Mouse (Mus musculus) hindbrain, embryonic 13.5 days (tissue): ENCODE results near the gene Mpo. TPM values are rescaled to one million over a fixed set of nuclear protein-coding genes. Genes with fewer than 3 reads are reported as not detected.

Source experiments
- ATAC-seq: fragments of 200-750 bp; cut with Nextera tagmentation; 2 replicates; pipeline ENCODE4 v1.8.0; 2017; ENCODE audit warnings: moderate TSS enrichment; ENCODE audit not compliant: low FRiP score
- H3K27ac ChIP-seq: fragments of 300-500 bp; sonication (generic); 2 replicates; pipeline ENCODE4 v1.5.1; 2015; ENCODE audit warnings: inconsistent platforms, mild to moderate bottlenecking, moderate library complexity
- H3K27me3 ChIP-seq: fragments of 300-500 bp; sonication (generic); 2 replicates; pipeline ENCODE4 v1.6.1; 2015; ENCODE audit warnings: mild to moderate bottlenecking, inconsistent platforms
- H3K36me3 ChIP-seq: fragments of 300-500 bp; sonication (generic); 2 replicates; pipeline ENCODE4 v1.6.1; 2015; ENCODE audit warnings: mild to moderate bottlenecking, inconsistent platforms
- H3K4me1 ChIP-seq: fragments of 300-500 bp; sonication (generic); replicated peaks from 2 replicates; pipeline ENCODE4 v1.6.1; 2015; ENCODE audit warnings: inconsistent platforms
- H3K4me2 ChIP-seq: fragments of 300-500 bp; sonication (generic); 2 replicates; pipeline ENCODE4 v1.6.1; 2015; ENCODE audit warnings: inconsistent platforms, mild to moderate bottlenecking, moderate library complexity
- H3K4me3 ChIP-seq: fragments of 300-500 bp; sonication (generic); 2 replicates; pipeline ENCODE4 v1.5.1; 2015; ENCODE audit warnings: mild to moderate bottlenecking, inconsistent platforms
- H3K9ac ChIP-seq: fragments of 300-500 bp; sonication (generic); 2 replicates; pipeline ENCODE4 v1.6.1; 2015; ENCODE audit warnings: mild to moderate bottlenecking, inconsistent platforms
- H3K9me3 ChIP-seq: fragments of 300-500 bp; sonication (generic); 2 replicates; pipeline ENCODE4 v1.6.1; 2016; ENCODE audit warnings: inconsistent platforms
- WGBS: fragments of 180-500 bp; shearing (Covaris S2); methylation state at CpG from one replicate; pipeline ENCODE4 v1.1.7; 2015; 5-methylcytosine and 5-hydroxymethylcytosine counted together
- polyA plus RNA-seq: library from polyadenylated mRNA; unstranded; fragments of >200 nt; fragmentation: Nextera tagmentation; extraction: Ambion mirVana; gene quantifications from 2 replicates; pipeline ENCODE4 v1.2.1, GENCODE M21; 2015

Gene Mpo
- polyA plus RNA-seq, 1 experiment from 2014 or later: 0.65 TPM

GRCm38 (mm10) chr11:87778915-87779314 lies 14.5 kb upstream of the Mpo start:
- 43% methylated on average over 12 of the region's 12 CpGs for WGBS

GRCm38 (mm10) chr11:87779392-87779791 lies 14.0 kb upstream of the Mpo start:
- Histone ChIP-seq H3K4me3 (no peak overlapping the region), H3K9ac (no peak overlapping the region), H3K9me3 (no peaks in the 10 kb centered on the region), H3K4me1 (peaks cover 16% of the 10 kb centered on the region), H3K4me2 (no peak overlapping the region), H3K36me3 (peaks cover 80% of the 10 kb centered on the region), H3K27ac (no peak overlapping the region), H3K27me3 (peaks cover 60% of the 10 kb centered on the region)
- 91% methylated on average over 4 of the region's 4 CpGs for WGBS
- ATAC-seq: no peak

More at GRCm38 (mm10) chr11:87778915-87779314, 14.5 kb upstream of the Mpo start:
- Histone ChIP-seq H3K9ac (no peak overlapping the region), H3K4me3 (0 out of 2 replicates have a peak overlapping the region, but pooled peaks have one; percentile 28), H3K4me1 (peaks cover 16% of the 10 kb centered on the region), H3K4me2 (peak overlapping the region; percentile 53), H3K27me3 (peaks cover 60% of the 10 kb centered on the region), H3K9me3 (no peaks in the 10 kb centered on the region), H3K36me3 (peaks cover 80% of the 10 kb centered on the region), H3K27ac (no peak overlapping the region)
- no peak; the same call in 1 of the 2 replicates for ATAC-seq

GRCm38 (mm10) chr11:87780130-87780529 lies 13.3 kb upstream of the Mpo start:
- Histone ChIP-seq H3K4me3 (no peak overlapping the region), H3K4me1 (peaks cover 16% of the 10 kb centered on the region), H3K9me3 (no peaks in the 10 kb centered on the region), H3K4me2 (no peak overlapping the region), H3K27me3 (peaks cover 60% of the 10 kb centered on the region), H3K36me3 (peaks cover 80% of the 10 kb centered on the region), H3K27ac (no peak overlapping the region), H3K9ac (no peak overlapping the region)
- 81% methylated on average over 8 of the region's 8 CpGs for WGBS
- ATAC-seq: no peak

GRCm38 (mm10) chr11:87790088-87790487 lies 3.3 kb upstream of the Mpo start:
- ATAC-seq: no peak
- Histone ChIP-seq H3K4me1 (no peaks in the 10 kb centered on the region), H3K36me3 (peaks cover 10% of the 10 kb centered on the region), H3K27ac (no peak overlapping the region), H3K4me2 (no peak overlapping the region), H3K9ac (no peak overlapping the region), H3K27me3 (0 out of 2 replicates have a peak, but pooled peaks cover 7% of the 10 kb centered on the region), H3K9me3 (no peaks in the 10 kb centered on the region), H3K4me3 (no peak overlapping the region)
- whole genome bisulfite sequencing: 90% methylated on average over 6 of the region's 6 CpGs

GRCm38 (mm10) chr11:87801711-87802275 lies 8.4 kb downstream of the Mpo start:
- no peak for ATAC-seq
- H3K4me3 ChIP-seq: no peak overlapping the region
- peaks cover 4% of the 10 kb centered on the region for H3K4me1 ChIP-seq
- no peak overlapping the region for H3K9ac ChIP-seq
- H3K27ac ChIP-seq: no peak overlapping the region
- H3K9me3 ChIP-seq: no peaks in the 10 kb centered on the region
- 88% methylated on average over 22 of the region's 22 CpGs for WGBS
- H3K27me3 ChIP-seq: no peaks in the 10 kb centered on the region
- no peaks in the 10 kb centered on the region for H3K36me3 ChIP-seq
- no peak overlapping the region for H3K4me2 ChIP-seq

GRCm38 (mm10) chr11:87802621-87803020 lies 9.2 kb downstream of the Mpo start:
- Histone ChIP-seq H3K4me1 (peaks cover 4% of the 10 kb centered on the region; the same call in 1 of the 2 replicates), H3K27me3 (no peaks in the 10 kb centered on the region), H3K9ac (no peak overlapping the region), H3K4me2 (peak overlapping the region; percentile 11; the same call in 1 of the 2 replicates), H3K36me3 (no peaks in the 10 kb centered on the region), H3K27ac (no peak overlapping the region), H3K9me3 (no peaks in the 10 kb centered on the region), H3K4me3 (no peak overlapping the region)
- no peak for ATAC-seq
- WGBS: 48% methylated on average over 14 of the region's 14 CpGs

GRCm38 (mm10) chr11:87805448-87805847 lies 12.1 kb downstream of the Mpo start:
- WGBS: 69% methylated on average over 1 of the region's 1 CpGs

GRCm38 (mm10) chr11:87807433-87807832 lies 14.1 kb downstream of the Mpo start:
- WGBS: 87% methylated on average over 6 of the region's 6 CpGs
- no peaks in the 10 kb centered on the region for H3K36me3 ChIP-seq
- H3K4me1 ChIP-seq: peaks cover 2% of the 10 kb centered on the region; the same call in 1 of the 2 replicates
- no peak overlapping the region for H3K4me3 ChIP-seq
- no peak overlapping the region for H3K4me2 ChIP-seq
- H3K27ac ChIP-seq: no peak overlapping the region
- ATAC-seq: no peak
- no peak overlapping the region for H3K9ac ChIP-seq
- no peaks in the 10 kb centered on the region for H3K9me3 ChIP-seq
- no peaks in the 10 kb centered on the region for H3K27me3 ChIP-seq

More at GRCm38 (mm10) chr11:87805448-87805847, 12.1 kb downstream of the Mpo start:
- Histone ChIP-seq H3K4me3 (no peak overlapping the region), H3K36me3 (no peaks in the 10 kb centered on the region), H3K9me3 (no peaks in the 10 kb centered on the region), H3K4me1 (peaks cover 4% of the 10 kb centered on the region; the same call in 1 of the 2 replicates), H3K27ac (no peak overlapping the region), H3K27me3 (no peaks in the 10 kb centered on the region), H3K9ac (no peak overlapping the region), H3K4me2 (no peak overlapping the region)
- no peak for ATAC-seq

- WGBS: 91% methylated on average over 7 of the region's 7 CpGs
- H3K9me3 ChIP-seq: no peaks in the 10 kb centered on the region
- H3K4me1 ChIP-seq: no peaks in the 10 kb centered on the region; the same call in 1 of the 2 replicates
- H3K27me3 ChIP-seq: no peaks in the 10 kb centered on the region
- no peak for ATAC-seq
- no peak overlapping the region for H3K9ac ChIP-seq
- H3K27ac ChIP-seq: no peak overlapping the region
- H3K4me3 ChIP-seq: no peak overlapping the region
- no peaks in the 10 kb centered on the region for H3K36me3 ChIP-seq
- H3K4me2 ChIP-seq: no peak overlapping the region
Observed at GRCm38 (mm10) chr11:87808236-87808635, 14.9 kb downstream of the Mpo start.

GRCm38 (mm10) chr11:87811396-87811795 lies 18.0 kb downstream of the Mpo start:
- WGBS: 39% methylated on average over 4 of the region's 4 CpGs
- H3K4me2 ChIP-seq: no peak overlapping the region
- peaks cover 10% of the 10 kb centered on the region; the same call in 1 of the 2 replicates for H3K4me1 ChIP-seq
- H3K9me3 ChIP-seq: no peaks in the 10 kb centered on the region
- H3K9ac ChIP-seq: no peak overlapping the region
- H3K36me3 ChIP-seq: no peaks in the 10 kb centered on the region
- no peak overlapping the region for H3K4me3 ChIP-seq
- H3K27ac ChIP-seq: no peak overlapping the region
- no peak for ATAC-seq
- no peaks in the 10 kb centered on the region for H3K27me3 ChIP-seq

GRCm38 (mm10) chr11:87814831-87815230 lies 21.4 kb downstream of the Mpo start:
- no peak overlapping the region for H3K4me2 ChIP-seq
- no peak for ATAC-seq
- peaks cover 21% of the 10 kb centered on the region for H3K4me1 ChIP-seq
- no peak overlapping the region for H3K4me3 ChIP-seq
- H3K9ac ChIP-seq: no peak overlapping the region
- no peaks in the 10 kb centered on the region for H3K36me3 ChIP-seq
- no peaks in the 10 kb centered on the region for H3K9me3 ChIP-seq
- no peak overlapping the region for H3K27ac ChIP-seq
- 55% methylated on average over 8 of the region's 8 CpGs for WGBS
- no peaks in the 10 kb centered on the region for H3K27me3 ChIP-seq

GRCm38 (mm10) chr11:87816707-87817442 lies 23.5 kb downstream of the Mpo start:
- WGBS: 2% methylated on average over 31 of the region's 31 CpGs
- Histone ChIP-seq H3K4me2 (peak overlapping the region; percentile 59), H3K36me3 (no peaks in the 10 kb centered on the region), H3K27ac (peak overlapping the region; percentile 56), H3K9me3 (no peaks in the 10 kb centered on the region), H3K9ac (peak overlapping the region; percentile 69), H3K4me1 (peaks cover 21% of the 10 kb centered on the region), H3K27me3 (0 out of 2 replicates have a peak, but pooled peaks cover 3% of the 10 kb centered on the region), H3K4me3 (peak overlapping the region; percentile 40)
- ATAC-seq: peak; percentile 86
